Mouse (Mus musculus): Measurements from ENCODE around the gene Gsto2.

DNA sequence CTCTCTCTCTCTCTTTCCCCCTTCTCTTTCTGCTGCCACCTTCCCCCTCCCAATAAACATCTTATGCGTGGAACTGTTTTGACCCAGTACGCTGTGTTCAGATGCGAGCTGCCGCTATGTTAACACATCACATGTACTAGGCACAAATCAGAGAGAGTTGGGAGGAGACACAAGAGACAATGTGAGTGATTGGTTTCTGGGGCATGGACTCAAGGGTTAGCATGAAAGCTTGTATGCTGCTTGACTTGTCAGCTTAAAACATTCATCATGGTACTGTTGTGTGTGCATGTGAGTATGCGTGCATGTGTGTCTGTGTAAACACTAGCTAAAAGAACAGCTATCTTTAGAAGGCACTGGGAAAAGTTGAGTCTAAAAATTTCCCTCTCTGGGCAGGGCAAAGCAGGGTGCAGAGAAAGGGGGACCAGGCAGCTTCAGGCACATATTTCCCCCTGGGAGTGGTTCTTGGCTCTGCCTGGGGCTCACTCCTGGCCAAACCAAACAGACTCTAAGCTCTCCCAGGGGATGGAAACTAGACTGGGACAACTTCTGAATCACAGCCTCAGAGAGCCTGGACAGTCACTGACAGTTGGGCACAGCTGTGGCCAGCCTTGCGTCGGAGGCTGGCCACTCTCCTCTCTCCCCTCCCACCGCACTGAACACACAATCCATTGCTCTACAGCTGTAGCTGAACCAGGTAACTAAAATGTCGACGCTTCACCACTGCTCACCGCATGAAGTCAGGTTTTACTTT is 26.4 kb downstream of the Gsto2 start:
- TF ChIP-seq CTCF (IDR thresholded peaks at IDR 0.05; ENCODE audit: extremely low read depth, insufficient read length, insufficient replicate concordance, low read depth, low read length) (no peak), POLR2A (IDR thresholded peaks at IDR 0.05; ENCODE audit: low read depth, low read length) (no peak)
